Mouse (Mus musculus): ENCODE data around the gene Dhx37. TPM values are rescaled to one million over a fixed set of nuclear protein-coding genes. Genes with fewer than 3 reads are reported as not detected.

Dhx37 gene
- 3.0 and 5.4 TPM in 2 replicates for polyA plus RNA-seq (2015; fragmentation: Nextera tagmentation; extraction: Ambion mirVana)

GRCm38 (mm10) chr5:125433793-125434337, at the start of gene Dhx37:
Dhx37 (minus strand) TSS chr5:125434121.

GRCm38 (mm10) chr5:125475601-125476285, 41.8 kb upstream of the Dhx37 start, which contains the start of gene Aacs:
Aacs (plus strand) TSS chr5:125475814.

GRCm38 (mm10) chr5:125441234-125442114, 7.6 kb upstream of the Dhx37 start, which contains the start of gene Bri3bp:
Bri3bp (plus strand) TSS chr5:125441568.

DNA sequence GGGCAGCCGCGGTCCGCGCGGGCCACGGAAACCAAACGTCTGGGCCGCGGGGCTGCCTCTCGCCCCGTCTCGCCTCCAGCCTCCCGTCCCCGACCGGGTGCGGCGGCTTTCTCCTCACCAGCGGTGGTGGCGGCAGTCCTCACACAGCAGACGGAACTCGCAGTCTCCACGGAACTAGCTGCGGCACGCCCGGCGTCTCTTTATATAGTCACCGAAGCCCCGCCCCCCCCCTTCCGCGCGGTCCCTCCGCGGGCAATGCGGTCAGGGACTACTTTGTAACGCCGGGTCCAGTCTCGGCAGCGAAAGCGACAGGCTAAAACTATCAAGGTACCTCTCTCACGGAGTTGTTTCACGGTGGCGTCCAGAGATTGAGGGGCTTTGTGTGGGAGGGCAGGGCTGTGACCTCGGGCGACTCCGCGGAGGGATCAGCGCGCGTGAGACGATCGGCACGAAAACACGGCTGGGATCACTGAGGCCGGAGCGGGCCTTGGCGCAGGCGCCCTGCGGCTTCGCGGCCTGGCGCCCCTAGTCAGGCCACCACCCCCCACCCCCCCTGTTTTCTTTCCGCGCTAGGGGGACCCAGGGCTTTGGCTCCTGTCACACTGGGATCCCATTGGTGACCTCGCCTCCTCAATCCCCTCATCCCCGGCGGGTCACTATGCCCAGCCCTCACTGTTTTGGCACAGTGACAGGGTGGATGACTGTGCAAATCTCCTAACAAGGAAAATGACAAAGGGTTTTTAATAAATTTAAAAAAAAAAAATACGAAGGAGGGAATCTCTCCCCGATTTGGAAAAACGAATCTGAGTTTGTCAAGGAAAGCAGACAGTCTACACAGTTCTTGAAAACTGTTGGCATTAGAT, 44.1 kb downstream of the Dhx37 start, which contains the start of gene Ubc:
Gene Ubc, minus strand, starts transcription at position 624 of the 863 bp plus-strand sequence.

DNA sequence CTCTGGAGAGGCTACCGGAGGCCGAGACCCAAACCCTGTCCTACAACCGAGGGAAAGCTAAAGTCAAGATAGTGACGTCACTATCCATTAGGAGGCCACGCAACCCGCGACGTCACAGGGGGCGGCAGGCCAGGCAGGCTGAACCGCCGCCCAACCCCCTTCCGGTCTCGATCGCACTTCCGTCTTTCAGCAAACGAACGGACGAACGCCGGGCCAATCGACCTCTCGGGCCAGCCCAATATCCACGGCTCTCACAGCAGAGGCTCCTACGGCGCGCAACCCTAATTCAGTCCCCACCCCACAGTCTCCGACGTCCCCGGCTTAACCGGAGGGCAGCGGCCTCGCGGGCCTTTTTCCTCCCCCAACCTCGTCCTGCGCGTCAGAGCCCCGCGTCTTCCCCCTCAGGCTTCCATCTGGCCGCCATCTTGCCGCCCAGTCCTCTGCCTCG, 44.8 kb downstream of the Dhx37 start, which contains the start of gene Gm10382:
Gene Gm10382, plus strand, starts transcription at position 192 of the 448 bp plus-strand sequence.

Small RNA genes within 50 kb of the gene (microRNA-seq; reads per million reads assigned to microRNA genes)
- not detected for gene Gm27551 (ENCODE audit: borderline replicate concordance, insufficient number of aligned reads)

Other genes with a start within 250 kb of the Dhx37 start
- gene Scarb1, start 93.0 kb downstream of the Dhx37 start, polyA plus RNA-seq (2015; fragmentation: Nextera tagmentation; extraction: Ambion mirVana) = 307 and 831 TPM in 2 replicates
- 0.33 and 0.97 TPM in 2 replicates for gene Gm10382, start 44.8 kb downstream of the Dhx37 start, polyA plus RNA-seq (2015; fragmentation: Nextera tagmentation; extraction: Ambion mirVana)
- gene Ubc, start 43.9 kb downstream of the Dhx37 start, polyA plus RNA-seq (2015; fragmentation: Nextera tagmentation; extraction: Ambion mirVana) = 858 and 1,140 TPM in 2 replicates
- gene Bri3bp, start 7.4 kb upstream of the Dhx37 start, polyA plus RNA-seq (2015; fragmentation: Nextera tagmentation; extraction: Ambion mirVana) = 16.0 and 31.5 TPM in 2 replicates
- gene Aacs, start 41.7 kb upstream of the Dhx37 start, polyA plus RNA-seq (2015; fragmentation: Nextera tagmentation; extraction: Ambion mirVana) = 19.3 and 21.4 TPM in 2 replicates
- gene Tmem132b, start 97.7 kb upstream of the Dhx37 start, polyA plus RNA-seq (2015; fragmentation: Nextera tagmentation; extraction: Ambion mirVana) = 0.17 and 0.22 TPM in 2 replicates

All from adrenal gland, postnatal 0 days (tissue).